Mouse (Mus musculus) WW6 (cell line): ENCODE results near the gene Aasdh.
"Not testable (repeated sequence)": the region's sequence is repeated elsewhere in the genome, so short reads cannot be mapped to it uniquely, and the experiment has no call there.

Experiments used
- DNase-seq: peaks from one replicate; pipeline ENCODE4 v3.0.0-alpha.2; 2013; ENCODE audit warnings: low read depth, low spot score

The Aasdh gene

DNA sequence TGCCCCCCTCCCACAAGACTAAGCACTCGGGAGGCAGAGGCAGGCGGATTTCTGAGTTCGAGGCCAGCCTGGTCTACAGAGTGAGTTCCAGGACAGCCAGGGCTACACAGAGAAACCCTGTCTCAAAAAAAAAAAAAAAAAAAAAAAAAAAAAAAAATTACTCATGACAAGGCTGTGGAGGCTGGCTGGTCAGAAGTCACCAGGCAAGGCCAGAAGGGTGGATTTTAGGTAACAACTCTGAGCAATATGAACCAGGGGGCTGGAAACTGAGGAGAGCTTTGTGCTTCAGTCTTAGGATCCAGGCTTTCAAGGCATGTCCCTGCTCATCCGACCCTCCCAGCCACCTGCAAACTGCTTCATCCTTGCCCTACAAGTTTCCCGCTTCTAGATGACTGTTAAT lies 7.2 kb upstream of the Aasdh start:
- DNase-seq, result not testable (repeated sequence)

DNA sequence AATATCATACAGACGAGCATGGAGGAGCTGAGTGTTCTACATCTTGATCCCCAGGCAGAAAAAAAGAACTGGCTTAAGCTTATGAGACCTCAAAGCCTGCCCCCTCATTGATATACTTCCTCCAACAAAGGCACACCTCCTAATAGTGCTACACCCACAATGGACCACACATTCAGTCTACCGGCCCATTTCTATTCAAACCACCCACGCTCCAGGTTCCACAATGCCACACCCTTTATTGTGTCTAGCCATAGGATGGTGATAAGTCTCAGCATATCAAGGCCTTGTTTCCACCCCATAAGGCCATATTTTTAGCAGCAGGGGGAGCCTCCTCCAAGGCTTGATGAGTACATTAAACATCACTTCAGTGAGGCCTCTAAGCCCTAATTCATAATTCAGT lies 5.5 kb upstream of the Aasdh start:
- no peak for DNase-seq

DNA sequence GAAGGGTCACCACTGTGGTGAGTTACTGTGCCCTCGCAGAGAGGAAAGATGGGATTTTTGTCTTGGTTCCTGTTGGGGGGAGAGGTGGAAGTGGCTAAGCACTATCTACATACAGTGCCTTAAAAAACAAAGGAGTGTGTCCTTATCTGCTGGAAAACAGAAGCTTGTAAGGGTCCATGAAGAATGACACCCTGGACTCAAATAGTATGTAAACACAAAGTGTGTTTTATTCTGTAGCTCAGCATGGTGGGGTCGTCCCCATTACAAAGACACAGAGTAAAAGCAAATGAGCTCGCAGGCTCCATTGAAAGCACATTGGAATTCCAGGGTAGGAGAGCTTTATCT lies 813 bp upstream of the Aasdh start:
- DNase-seq, result no peak

DNA sequence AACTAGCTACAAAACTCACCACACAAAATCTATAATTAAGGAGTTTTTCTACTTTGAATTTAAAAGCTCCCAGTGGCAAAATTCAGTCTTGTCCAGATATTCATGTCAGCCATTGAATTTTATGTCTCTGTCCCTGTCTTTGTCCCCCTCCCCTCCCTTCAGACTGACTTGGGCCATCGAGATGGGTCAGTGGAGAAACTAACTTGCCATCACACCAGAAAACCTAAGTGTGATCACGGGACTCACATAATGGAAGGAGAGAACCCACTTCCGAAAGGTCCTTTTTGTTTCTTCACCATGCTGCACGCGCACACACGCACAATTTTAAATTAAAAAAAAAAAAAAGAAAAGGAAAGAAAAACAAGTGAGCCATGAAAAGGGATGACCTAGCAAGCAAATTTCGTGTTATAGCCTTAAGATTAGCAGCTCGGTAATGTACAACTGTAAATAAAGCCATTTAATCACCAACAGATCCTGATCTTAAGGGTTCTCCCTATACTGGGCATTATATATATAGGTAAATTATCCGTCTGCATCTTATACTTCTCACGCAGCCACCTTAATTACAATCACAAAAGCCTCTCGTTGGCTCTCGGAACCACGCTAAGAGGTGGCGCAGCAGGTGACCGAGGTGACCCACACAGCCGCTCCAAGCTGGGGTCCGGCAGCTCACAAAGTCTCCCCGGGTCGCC lies 455 bp downstream of the Aasdh start:
- DNase-seq, result no peak

DNA sequence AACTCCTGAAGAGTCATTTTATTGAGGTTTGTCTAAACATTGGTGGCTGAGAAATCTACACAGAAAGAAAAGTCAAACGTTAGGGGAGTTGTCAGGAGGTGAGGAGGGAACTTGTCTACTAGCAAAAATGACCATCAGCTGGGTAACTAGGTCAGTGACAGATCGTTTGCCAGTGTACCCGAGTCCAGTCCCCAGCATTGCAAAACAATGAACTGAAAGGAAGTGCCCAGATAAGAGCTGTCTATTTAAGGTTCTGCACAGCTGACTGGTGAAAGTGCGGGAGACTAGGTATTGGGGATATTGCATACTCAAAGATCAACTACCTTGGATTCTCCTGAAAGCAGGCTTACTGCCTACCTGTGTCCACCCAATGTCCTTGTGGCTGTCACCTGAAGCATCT lies 3.2 kb downstream of the Aasdh start:
- no peak for DNase-seq

DNA sequence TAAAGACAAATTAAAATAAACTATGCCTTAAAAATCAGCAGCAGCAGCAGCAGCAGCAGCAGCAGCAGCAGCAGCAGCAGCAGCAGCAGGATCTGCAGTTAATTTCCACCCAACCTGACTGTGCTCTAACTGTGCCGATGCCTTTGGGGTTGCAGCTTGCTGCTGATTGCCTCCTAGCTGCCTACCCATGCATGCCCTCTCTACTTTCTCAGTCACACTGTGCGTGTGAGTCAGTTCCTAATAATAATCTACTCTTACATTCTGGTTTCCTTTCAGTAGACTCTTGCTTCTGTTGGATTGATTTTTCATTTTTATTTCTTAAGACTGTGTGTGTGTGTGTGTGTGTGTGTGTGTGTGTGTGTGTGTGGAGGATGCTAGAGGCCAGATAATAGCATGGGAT lies 12.2 kb downstream of the Aasdh start:
- DNase-seq, result no peak

DNA sequence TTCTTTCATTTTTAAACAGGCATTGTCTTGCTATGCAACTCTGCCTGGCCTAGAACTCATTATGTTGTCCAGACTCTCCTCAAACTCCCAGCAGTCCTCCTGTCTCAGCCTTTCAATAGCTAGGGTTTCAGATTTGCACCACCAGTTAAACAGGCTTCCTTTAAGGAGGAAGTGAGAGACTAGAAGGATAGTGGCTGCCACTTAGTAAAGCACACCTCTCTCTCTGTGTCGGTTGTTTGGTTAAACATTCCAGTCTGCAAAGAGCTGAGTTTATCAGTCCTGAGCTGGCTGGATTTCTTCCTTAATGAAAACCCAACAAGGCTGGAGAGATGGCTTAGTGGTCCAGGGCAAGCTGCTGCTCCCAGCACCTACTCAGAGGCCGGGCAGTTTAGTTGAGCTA lies 12.7 kb downstream of the Aasdh start:
- DNase-seq, result no peak

DNA sequence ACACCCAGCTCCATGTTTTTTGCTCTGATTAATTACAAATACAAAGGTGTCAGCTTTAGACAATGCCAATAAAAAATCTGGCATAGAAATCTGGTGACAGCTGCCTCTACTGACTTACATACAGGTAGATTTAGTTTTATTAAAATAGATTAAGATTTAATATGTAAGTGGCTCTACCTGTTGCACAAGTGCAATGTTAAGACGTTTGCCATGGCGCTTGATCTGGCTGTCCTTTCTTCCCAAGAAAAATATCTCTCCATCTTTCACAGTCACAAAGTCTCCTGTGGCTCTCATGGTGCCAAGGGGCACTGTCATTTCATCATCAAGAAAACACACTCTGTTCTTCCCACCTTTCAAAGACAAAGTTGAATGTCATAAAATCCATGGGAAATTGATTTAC lies 18.3 kb downstream of the Aasdh start:
- DNase-seq, result no peak

DNA sequence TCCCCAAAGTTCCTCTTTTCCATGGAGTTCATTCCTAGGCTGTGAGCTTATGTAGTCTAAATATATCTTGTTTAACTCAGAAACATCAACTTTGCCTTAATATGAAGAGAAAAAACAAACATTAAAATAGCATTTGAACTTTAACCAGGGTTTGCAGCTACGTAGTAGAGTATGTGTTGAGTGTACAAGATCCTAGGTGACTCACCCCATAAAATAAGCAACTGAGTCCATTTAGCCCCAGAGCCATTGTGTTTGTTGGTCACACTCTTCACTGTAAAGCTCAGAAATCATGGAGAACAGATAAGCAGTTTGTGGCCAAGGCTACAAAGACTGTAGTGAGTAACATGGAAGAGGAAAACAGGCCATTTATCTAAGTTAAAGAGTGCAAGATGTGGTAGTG lies 21.2 kb downstream of the Aasdh start:
- no peak for DNase-seq

DNA sequence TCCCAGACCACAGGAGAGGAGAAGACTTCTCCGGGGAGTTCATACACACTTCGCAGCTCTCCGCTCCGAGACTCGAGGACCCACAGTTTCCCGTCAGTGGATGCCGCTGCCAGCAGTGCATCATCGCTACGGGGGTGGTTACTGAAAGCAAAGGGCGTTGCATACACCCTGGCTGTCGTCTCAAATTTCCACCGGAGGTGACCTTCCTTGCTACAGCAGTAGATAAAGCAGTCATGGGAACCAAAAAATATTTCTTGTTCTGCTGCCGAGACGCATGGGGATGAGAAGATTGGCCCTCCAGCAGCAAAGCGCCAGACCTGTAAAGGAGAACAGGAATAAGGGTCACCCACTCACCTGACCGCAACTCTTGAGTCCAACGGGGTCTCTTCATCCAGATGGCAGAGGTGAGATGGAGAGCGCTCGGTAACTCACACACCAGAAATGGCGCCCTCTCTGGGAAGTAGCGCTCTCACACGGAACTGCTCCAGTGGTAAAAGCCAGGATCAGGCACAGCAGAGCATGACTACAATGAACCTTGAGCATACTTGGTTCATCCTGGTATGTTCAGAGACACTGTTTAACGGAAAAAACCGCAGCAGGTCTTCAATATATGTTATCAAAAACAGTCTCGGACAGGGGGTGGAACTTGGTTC lies 29.1 kb downstream of the Aasdh start:
- DNase-seq, result no peak

DNA sequence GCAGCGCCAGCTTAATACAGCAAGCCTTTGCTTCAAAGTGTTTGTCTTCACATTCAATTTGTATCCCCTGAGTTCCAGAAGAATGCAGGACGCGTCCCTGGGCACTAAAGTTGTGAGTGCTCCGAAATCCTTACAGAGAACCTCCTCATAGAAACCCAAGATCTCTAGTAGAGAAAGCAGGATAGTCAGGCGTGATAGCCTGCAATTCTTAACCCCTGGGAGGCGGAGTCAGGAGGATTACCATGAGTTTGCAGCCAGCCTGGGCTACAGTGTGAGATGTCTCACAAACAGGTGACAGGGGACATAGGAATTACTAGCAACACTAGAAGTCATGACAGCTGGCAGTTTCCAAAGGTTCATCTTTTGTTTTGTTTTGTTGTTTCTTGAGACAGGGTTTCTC lies 35.8 kb downstream of the Aasdh start:
- DNase-seq, result no peak

DNA sequence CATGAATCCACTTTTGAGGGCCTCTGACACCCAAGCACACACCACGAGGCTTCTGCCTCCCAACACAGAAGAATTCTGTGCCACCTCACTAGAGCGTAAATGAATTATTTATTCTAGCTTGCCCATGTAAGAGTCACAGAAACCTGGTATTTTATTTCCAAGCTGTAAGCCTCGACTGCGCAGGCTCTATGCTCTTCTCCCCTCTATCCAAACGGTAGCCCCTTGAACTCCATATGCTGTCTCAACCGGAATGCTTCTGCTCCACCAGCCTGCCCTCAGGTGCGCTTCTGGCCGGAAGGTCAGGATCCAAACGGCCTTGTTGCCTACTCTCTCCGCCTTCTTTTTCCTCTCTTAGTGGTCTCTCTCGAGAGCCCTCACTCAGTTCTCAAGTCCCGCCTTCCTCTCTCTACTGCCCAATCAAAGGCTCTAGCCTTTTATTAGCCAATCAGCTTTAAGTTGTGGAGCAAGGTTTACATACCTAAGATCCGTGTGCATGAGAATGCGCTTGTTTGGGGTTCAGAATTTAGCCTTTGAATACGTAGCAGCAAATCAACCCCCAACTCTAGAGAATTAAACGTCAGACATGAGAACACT lies 36.5 kb downstream of the Aasdh start:
- no peak for DNase-seq

DNA sequence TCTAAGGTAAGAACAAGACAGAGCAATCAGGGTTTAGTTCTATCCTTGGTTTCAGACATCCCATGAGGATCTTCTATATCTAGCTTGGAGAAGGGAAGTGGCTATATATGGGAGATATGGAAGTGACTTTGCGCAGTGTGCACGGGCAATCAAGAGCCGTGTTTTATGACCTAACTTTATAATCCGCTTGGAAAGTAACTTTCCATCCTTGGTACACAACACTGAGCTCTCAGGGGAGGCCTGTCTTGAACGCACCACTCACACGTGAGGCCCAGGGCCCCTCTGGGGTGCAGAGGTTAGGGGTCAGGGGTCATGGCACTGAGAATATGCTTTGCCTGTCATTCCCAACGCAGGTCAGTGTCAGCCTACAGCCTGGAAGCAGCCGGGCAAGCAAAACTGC lies 38.5 kb downstream of the Aasdh start:
- no peak for DNase-seq

DNA sequence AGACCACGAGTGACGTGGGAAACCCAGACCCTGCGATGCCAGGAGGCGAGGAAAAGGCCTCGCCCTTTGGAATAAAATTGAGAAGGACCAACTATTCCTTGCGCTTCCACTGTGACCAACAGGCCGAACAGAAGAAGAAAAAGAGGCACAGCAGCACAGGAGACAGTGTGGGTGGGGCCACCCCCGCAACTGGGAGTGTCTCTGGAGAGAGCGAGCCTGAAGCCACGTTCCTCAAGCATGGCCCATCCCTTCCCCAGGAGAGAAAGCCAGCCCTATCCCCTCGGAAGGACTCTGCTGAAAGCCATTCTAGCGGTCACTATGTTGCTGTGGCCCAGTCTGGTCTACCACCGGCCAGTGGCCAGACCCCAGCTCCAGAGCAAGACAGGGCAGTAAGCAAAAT lies 46.9 kb downstream of the Aasdh start:
- DNase-seq, result no peak

DNA sequence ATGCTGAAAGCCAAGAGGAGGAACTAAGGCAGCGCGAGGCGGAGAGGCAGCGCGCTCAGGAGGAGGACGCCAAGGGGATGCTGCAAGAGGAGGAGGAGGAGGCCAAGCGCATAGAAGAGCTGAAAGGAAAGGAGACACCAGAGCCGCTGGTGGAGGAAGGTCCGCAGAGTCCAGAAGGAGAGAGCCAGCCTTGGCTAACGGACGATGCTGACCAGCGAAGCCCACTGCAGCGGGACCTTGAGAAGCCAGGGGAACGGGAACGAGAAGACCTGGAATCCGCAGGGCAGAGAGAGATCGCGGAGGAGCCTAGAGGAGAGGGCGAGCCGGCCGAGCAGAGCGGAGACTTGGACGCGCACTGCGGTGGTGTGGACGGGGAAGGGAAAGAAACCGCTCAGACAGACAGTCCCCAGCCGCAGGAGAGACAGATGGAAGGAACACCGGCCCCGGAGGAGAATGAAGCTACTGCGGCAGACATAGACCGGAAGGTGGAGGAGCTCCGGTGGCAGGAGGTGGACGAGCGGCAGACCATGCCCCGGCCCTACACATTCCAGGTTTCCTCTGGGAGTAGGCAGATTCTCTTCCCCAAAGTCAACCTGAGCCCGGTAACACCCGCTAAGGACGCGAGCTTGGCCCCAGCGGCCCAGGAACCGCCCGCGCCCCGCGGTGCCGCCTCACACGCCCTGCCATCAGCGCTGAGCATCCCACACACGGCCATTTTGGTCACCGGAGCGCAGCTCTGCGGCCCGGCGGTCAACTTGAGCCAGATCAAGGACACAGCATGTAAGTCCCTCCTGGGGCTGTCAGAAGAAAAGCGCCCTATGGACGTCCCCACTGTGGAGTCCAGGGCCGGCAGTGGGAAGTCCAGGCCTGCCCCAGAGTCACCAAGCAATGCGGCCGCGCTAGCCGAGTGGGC lies 48.0 kb downstream of the Aasdh start:
- no peak for DNase-seq

DNA sequence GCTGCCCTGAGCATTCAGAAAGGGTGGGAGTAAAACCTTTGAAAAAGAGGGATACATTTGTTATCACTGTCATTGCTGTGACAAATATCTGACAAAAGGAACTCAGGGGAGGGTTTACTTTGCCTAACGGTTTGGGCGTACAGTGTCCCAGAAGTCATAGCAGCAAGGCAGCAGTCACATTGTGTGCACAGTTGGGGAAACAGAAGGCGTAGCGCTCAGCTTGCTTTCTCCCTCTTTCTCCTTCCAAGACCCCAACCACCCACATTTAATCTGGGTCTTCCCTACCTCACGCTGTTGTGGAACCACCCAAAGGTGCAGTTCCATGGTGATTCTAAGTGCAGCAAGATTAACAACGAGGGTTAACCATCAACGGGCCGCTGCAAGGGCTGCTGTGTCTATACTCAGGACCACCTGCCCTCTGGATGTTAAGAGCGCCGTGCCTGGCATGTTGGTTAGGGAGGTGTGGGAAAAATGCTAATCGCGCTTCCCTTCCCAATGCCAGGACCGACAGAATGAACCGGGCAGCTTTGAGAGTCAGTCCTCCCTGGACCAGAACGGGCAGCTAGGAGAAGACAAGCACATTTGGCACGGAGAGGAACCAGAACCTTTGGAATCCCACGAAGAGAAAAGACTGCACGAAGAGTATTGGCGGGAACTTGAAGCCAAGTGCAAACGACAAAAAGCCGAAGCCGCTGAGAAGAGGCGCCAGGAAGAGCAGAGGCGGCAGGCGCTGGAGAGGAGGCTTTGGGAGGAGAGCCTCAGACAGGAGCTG lies 49.3 kb downstream of the Aasdh start:
- DNase-seq, result no peak

DNA sequence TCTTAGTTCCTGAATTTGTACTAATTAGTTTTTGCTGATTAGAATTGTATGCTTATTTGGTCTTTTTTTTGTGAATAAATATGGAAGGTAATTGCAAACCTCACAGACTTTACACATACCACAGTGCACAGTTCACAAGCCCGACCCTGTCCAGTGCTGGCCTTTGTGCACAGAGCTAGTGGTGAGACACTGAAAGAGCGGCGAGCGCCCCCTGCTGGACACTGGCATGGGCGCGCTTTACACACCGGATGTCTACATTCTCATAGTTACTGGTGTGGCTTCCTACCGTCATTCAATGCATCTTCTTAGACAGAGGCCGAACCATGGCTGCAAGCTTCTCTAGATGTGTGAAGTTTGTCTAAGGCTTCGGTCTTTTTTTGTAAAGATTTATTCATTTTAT lies 51.8 kb downstream of the Aasdh start:
- no peak for DNase-seq

DNA sequence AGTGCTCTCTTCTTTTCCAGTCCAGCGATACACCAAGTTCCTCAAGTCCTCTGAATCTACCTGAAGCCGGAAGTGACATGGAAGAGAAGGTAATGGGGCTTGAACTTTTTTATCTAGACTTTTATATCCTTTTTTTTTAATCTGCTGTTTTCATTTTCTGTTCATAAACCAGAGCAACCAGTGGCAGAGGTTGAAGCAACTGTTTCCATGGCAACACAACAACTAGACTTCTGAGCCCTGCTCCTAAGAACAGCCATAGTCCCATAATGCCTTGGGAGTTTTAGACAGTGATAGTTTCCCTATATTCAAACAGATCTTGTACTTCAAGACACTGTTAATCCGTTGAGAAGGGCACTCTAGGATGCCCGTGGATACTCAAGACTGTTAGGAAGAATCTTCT lies 54.0 kb downstream of the Aasdh start:
- DNase-seq, result no peak

DNA sequence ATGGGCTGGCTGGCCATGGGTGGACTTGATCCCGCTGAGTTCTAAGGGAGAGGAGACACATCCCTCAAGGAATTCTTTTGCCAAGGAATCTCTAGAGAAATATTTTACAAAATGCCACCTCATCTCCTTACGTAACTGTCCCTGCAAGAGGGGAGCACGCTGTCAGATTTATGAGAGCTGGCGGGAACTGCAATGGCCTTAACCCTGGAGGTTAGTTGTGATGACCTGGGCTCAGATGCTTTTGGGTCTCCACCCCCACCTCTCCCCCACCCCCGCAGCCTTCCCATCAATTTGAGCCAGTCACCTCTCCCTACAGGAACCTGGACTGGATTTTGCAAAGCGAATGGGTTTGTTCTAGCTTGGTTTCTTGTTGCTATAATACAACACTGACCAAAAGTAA lies 58.2 kb downstream of the Aasdh start:
- DNase-seq, result no peak

DNA sequence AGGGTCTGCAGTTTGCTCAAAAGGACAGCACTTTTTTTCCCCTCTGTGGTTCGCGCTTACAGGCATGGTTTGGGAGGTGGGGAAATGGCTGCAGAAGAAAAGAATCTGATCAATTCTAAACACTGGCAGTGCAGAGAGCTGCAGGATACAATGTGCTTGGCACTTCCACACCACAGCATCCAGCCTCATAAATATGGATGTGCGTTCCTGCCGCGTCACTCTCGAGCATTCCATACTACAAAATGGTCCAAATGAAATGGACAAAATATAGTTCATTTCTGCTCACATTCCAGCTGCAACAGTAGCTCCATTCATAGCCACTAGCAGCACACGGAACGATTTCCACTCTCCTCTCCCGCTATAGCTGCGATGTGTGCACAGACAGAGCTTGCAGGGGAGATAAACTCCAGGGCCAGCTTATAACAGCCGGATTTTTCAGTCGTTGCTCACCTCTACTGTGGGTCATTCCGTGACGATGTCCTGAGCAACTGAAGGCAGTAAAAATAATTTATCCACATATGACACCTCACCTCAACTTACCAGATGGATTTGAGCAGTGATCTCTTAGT lies 60.6 kb downstream of the Aasdh start:
- no peak for DNase-seq

DNA sequence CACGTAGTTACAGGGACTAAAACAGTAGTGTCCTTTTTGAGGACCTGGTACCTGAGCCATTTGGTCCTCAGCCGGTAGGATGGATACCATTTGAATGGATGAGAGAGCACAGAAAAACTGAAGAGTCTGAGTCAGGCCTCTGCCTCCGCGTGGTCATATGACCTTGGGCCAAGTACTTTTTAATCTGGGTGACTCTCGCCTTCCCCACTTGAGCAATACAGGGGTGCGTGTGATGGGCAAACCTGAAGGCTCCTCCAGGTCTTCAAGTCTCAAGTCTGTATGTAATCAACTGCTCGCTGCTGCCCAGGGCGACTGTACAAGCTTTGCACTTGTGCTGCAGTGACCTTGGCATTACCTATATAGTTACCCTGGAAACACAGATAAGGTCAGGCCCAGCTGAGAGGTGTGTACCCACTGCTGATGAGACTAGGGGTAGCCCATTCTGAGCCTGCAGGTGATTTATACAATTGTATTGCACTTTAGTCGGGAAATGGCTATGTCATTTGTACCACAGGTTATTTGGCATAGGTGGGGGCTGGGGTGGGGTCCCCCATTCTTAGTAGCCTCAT lies 61.4 kb downstream of the Aasdh start:
- DNase-seq, result no peak
